Mouse (Mus musculus) kidney, postnatal 0 days (tissue): ENCODE data around the gene Fam198a. TPM values are rescaled to one million over a fixed set of nuclear protein-coding genes. Genes with fewer than 3 reads are reported as not detected.

ENCODE experiments used
- ATAC-seq: fragments of 200-750 bp; cut with Nextera tagmentation; replicated peaks from 2 replicates; pipeline ENCODE4 v1.8.0; 2017; ENCODE audit warnings: low read depth, moderate number of reproducible peaks, moderate TSS enrichment, moderate library complexity; ENCODE audit not compliant: low FRiP score
- DNase-seq: peaks from one replicate; pipeline ENCODE4 v3.0.0-alpha.2; 2016; ENCODE audit warnings: low spot score
- H3K27ac ChIP-seq: fragments of 300-500 bp; sonication (generic); 2 replicates; pipeline ENCODE4 v1.5.1; 2014; ENCODE audit warnings: mild to moderate bottlenecking
- H3K27me3 ChIP-seq: fragments of 300-500 bp; sonication (generic); 2 replicates; pipeline ENCODE4 v1.6.1; 2014; ENCODE audit warnings: low read length, mixed read lengths; ENCODE audit not compliant: insufficient read depth
- H3K36me3 ChIP-seq: fragments of 300-500 bp; sonication (generic); 2 replicates; pipeline ENCODE4 v1.6.1; 2014; ENCODE audit warnings: low read length, mixed read lengths; ENCODE audit not compliant: insufficient read depth
- H3K4me1 ChIP-seq: fragments of 300-500 bp; sonication (generic); replicated peaks from 2 replicates; pipeline ENCODE4 v1.6.1; 2014; ENCODE audit warnings: antibody characterized with exemption, low read length, mixed read lengths; ENCODE audit not compliant: insufficient read depth
- H3K4me2 ChIP-seq: fragments of 300-500 bp; sonication (generic); 2 replicates; pipeline ENCODE4 v1.6.1; 2014; ENCODE audit warnings: mild to moderate bottlenecking, low read length, moderate library complexity, mixed read lengths
- H3K4me3 ChIP-seq: fragments of 300-500 bp; sonication (generic); replicated peaks from 2 replicates; pipeline ENCODE4 v1.5.1; 2014; ENCODE audit warnings: low read depth, low read length
- H3K9ac ChIP-seq: fragments of 300-500 bp; sonication (generic); 2 replicates; pipeline ENCODE4 v1.6.1; 2014; ENCODE audit warnings: low read depth, low read length
- H3K9me3 ChIP-seq: fragments of 300-500 bp; sonication (generic); replicated peaks from 2 replicates; pipeline ENCODE4 v1.6.1; 2016; ENCODE audit warnings: low read length, inconsistent platforms, mixed read lengths
- CTCF ChIP-seq: IDR thresholded peaks from 2 replicates; pipeline ENCODE4 v1.5.1; 2016; ENCODE audit warnings: antibody characterized with exemption, low read depth, mild to moderate bottlenecking, moderate library complexity
- WGBS: fragments of 180-500 bp; shearing (Covaris S2); extraction: QIAGEN DNeasy Blood & Tissue Kit; methylation state at CpG from one replicate; pipeline ENCODE4 v1.1.7; 2014; 5-methylcytosine and 5-hydroxymethylcytosine counted together
- polyA plus RNA-seq: library from polyadenylated mRNA; unstranded; fragments of >200 nt; fragmentation: Nextera tagmentation; extraction: Ambion mirVana; gene quantifications from 2 replicates; pipeline ENCODE4 v1.2.1, GENCODE M21; 2015

Gene Fam198a
- polyA plus RNA-seq, 1 experiment from 2014 or later, result 0.50 TPM

DNA sequence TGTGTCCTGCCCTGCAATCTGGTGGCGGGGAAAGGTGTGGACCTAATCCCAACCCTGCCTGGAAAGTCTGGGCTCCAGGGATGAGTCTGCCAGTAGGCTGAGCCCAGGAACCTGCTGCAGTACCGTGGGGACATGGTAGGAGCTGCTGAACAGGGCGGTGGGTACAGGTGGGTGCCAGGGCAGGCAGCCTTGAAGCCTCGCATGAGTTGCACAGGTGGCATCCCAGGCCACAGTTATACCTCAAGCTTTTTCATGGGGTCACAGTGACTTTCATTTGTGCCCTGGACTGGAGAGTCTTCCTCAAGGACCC, 281 bp downstream of the Fam198a start:
- Histone ChIP-seq H3K36me3 (no peaks in the 10 kb centered on the region), H3K4me1 (no peaks in the 10 kb centered on the region), H3K4me2 (peak overlapping the region; percentile 54), H3K27ac (no peak overlapping the region), H3K9me3 (no peaks in the 10 kb centered on the region), H3K9ac (0 out of 2 replicates have a peak overlapping the region, but pooled peaks have one; percentile 6), H3K27me3 (no peaks in the 10 kb centered on the region), H3K4me3 (no peak overlapping the region)
- no peak for TF ChIP-seq CTCF
- ATAC-seq, result no peak; the same call in 1 of the 2 replicates
- 25% methylated on average over 4 of the region's 4 CpGs for WGBS
- no peak for DNase-seq

DNA sequence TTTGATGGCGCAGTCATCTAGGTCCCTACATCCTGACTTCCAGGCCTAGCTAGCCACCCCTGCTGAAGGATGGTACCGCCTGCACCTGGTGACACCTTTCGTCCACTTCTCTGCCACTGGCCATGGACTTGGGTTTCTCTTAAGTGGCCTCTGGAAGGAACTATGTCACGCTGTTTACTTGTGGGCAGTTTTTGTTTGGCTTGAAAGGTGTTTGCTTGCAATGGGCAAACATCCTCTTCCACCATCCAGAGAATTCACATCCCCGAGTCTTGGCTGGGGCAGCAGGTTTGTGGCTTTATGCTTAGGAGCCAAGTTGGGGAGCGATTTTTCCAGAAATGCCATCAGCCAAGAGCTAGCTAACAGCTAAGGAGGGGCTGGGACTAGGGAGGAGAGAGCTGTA, 1.8 kb downstream of the Fam198a start:
- Histone ChIP-seq H3K4me3 (no peak overlapping the region), H3K27ac (no peak overlapping the region), H3K9ac (no peak overlapping the region), H3K4me2 (no peak overlapping the region), H3K36me3 (no peaks in the 10 kb centered on the region), H3K9me3 (no peaks in the 10 kb centered on the region), H3K4me1 (no peaks in the 10 kb centered on the region), H3K27me3 (no peaks in the 10 kb centered on the region)
- no peak for TF ChIP-seq CTCF
- WGBS, result 88% methylated on average over 6 of the region's 6 CpGs
- no peak for DNase-seq
- ATAC-seq, result no peak

- Histone ChIP-seq H3K9me3 (no peaks in the 10 kb centered on the region), H3K4me1 (no peaks in the 10 kb centered on the region), H3K4me3 (no peak overlapping the region), H3K27ac (no peak overlapping the region), H3K4me2 (no peak overlapping the region), H3K9ac (no peak overlapping the region), H3K27me3 (no peaks in the 10 kb centered on the region), H3K36me3 (no peaks in the 10 kb centered on the region)
- WGBS, result 43% methylated on average over 7 of the region's 7 CpGs
- DNase-seq, result no peak
- no peak for TF ChIP-seq CTCF
- ATAC-seq, result no peak
Measured at GRCm38 (mm10) chr9:121959966-121960635, 9.3 kb downstream of the Fam198a start.

DNA sequence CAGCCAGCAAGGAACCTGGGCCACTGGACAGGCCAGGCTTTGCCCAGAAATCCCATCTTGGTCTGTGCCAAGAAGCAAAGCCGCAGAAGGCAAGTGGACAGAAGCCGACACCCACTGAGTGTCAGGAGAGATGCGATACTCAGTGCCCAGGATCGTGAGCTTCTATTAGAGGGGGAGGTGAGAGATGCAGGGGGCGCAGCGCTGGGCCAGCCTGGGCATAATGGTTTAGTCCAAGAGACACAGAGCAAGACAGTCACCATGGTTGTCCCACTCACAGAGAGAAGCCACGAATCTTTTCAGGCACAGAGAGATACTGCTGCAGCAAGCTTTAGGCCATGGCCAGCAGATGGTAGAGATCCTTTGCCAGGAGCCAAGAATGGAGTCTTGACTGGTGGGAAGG, 14.2 kb downstream of the Fam198a start:
- no peak for ATAC-seq

GRCm38 (mm10) chr9:121968258-121968657, 17.5 kb downstream of the Fam198a start:
- WGBS, result 84% methylated on average over 5 of the region's 5 CpGs
- Histone ChIP-seq H3K9me3 (no peaks in the 10 kb centered on the region), H3K4me1 (no peaks in the 10 kb centered on the region), H3K27ac (no peak overlapping the region), H3K36me3 (no peaks in the 10 kb centered on the region), H3K27me3 (no peaks in the 10 kb centered on the region), H3K9ac (no peak overlapping the region), H3K4me2 (no peak overlapping the region), H3K4me3 (no peak overlapping the region)
- ATAC-seq, result no peak
- no peak for DNase-seq
- TF ChIP-seq CTCF, result no peak

More for the DNA sequence above, 14.2 kb downstream of the Fam198a start:
- H3K36me3 ChIP-seq, result no peaks in the 10 kb centered on the region
- no peak for DNase-seq
- H3K4me3 ChIP-seq, result no peak overlapping the region
- H3K4me2 ChIP-seq, result no peak overlapping the region
- no peak for TF ChIP-seq CTCF
- 90% methylated on average over 7 of the region's 7 CpGs for WGBS
- no peaks in the 10 kb centered on the region for H3K27me3 ChIP-seq
- H3K9ac ChIP-seq, result no peak overlapping the region
- no peaks in the 10 kb centered on the region for H3K9me3 ChIP-seq
- no peak overlapping the region for H3K27ac ChIP-seq
- no peaks in the 10 kb centered on the region for H3K4me1 ChIP-seq

- DNase-seq (no peak), ATAC-seq (no peak)
- WGBS, result 37% methylated on average over 5 of the region's 5 CpGs
- H3K4me3 ChIP-seq, result no peak overlapping the region
- H3K9me3 ChIP-seq, result no peaks in the 10 kb centered on the region
- H3K36me3 ChIP-seq, result no peaks in the 10 kb centered on the region
- no peak overlapping the region for H3K9ac ChIP-seq
- no peaks in the 10 kb centered on the region for H3K27me3 ChIP-seq
- H3K27ac ChIP-seq, result no peak overlapping the region
- no peak for TF ChIP-seq CTCF
- H3K4me1 ChIP-seq, result no peaks in the 10 kb centered on the region
- no peak overlapping the region for H3K4me2 ChIP-seq
Measured at GRCm38 (mm10) chr9:121969841-121970381, 19.1 kb downstream of the Fam198a start.

DNA sequence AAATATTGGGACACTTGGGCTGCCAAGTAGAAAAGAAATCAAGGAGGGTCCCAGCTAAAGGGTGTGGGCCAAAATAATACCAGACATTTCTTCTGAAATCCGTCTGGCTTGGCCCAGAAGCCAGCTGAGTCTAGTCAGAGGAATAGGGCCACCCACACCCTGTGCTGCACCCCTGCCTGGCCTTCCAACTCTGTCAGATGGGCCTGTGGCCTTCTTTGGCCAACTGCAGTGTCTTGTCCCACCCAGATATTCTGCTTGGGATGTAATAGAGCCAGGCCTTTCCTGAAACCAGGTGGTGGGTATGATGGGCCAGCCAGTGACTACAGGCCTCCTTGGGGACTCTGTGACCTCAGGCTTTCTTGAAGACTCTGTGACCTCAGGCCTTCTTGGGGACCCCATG, 22.4 kb downstream of the Fam198a start:
- Histone ChIP-seq H3K27me3 (no peaks in the 10 kb centered on the region), H3K4me2 (no peak overlapping the region), H3K4me1 (no peaks in the 10 kb centered on the region), H3K9ac (no peak overlapping the region), H3K4me3 (no peak overlapping the region), H3K36me3 (no peaks in the 10 kb centered on the region), H3K9me3 (no peaks in the 10 kb centered on the region), H3K27ac (no peak overlapping the region)
- no peak for DNase-seq
- WGBS, result 60% methylated on average over 1 of the region's 1 CpGs
- ATAC-seq, result no peak
- no peak for TF ChIP-seq CTCF
